Mouse (Mus musculus): Measurements from ENCODE around the gene Pax8.
A peak's percentile ranks its signal among the peaks of the same experiment; 100 is the strongest.

The Pax8 gene

GRCm38 (mm10) chr2:24416668-24417067 is 58.7 kb downstream of the Pax8 start:
- peak; percentile 13 for DNase-seq (ENCODE audit: inconsistent ontology term)

- DNase-seq (ENCODE audit: inconsistent ontology term) = no peak
These were observed 61.7 kb downstream of the Pax8 start for GRCm38 (mm10) chr2:24413677-24414076.

- no peak for DNase-seq (ENCODE audit: inconsistent ontology term)
These were observed 62.2 kb downstream of the Pax8 start for GRCm38 (mm10) chr2:24413172-24413571.

- peak; percentile 59 for DNase-seq (ENCODE audit: inconsistent ontology term)
These were observed 66.2 kb downstream of the Pax8 start for GRCm38 (mm10) chr2:24409166-24409565.

GRCm38 (mm10) chr2:24407701-24408485 is 67.5 kb downstream of the Pax8 start:
- peak; percentile 92 for DNase-seq (ENCODE audit: inconsistent ontology term)

GRCm38 (mm10) chr2:24405345-24406012 is 69.9 kb downstream of the Pax8 start:
- DNase-seq (ENCODE audit: inconsistent ontology term) = peak; percentile 65

- no peak for DNase-seq (ENCODE audit: inconsistent ontology term)
These were observed 74.7 kb downstream of the Pax8 start for GRCm38 (mm10) chr2:24400711-24401110.

GRCm38 (mm10) chr2:24397115-24397514 is 78.3 kb downstream of the Pax8 start:
- DNase-seq (ENCODE audit: inconsistent ontology term) = peak; percentile 18

- DNase-seq (ENCODE audit: inconsistent ontology term) = no peak
These were observed 82.1 kb downstream of the Pax8 start for GRCm38 (mm10) chr2:24393251-24393650.

- no peak for DNase-seq (ENCODE audit: inconsistent ontology term)
These were observed 87.8 kb downstream of the Pax8 start for GRCm38 (mm10) chr2:24387361-24388283.

GRCm38 (mm10) chr2:24386964-24387320 is 88.5 kb downstream of the Pax8 start:
- no peak for DNase-seq (ENCODE audit: inconsistent ontology term)

- no peak for DNase-seq (ENCODE audit: inconsistent ontology term)
These were observed 89.0 kb downstream of the Pax8 start for GRCm38 (mm10) chr2:24386158-24386963.

GRCm38 (mm10) chr2:24385111-24385961 is 90.1 kb downstream of the Pax8 start:
- DNase-seq (ENCODE audit: inconsistent ontology term) = no peak

GRCm38 (mm10) chr2:24384393-24384792 is 91.0 kb downstream of the Pax8 start:
- DNase-seq (ENCODE audit: inconsistent ontology term) = no peak

- DNase-seq (ENCODE audit: inconsistent ontology term) = no peak
These were observed 91.8 kb downstream of the Pax8 start for GRCm38 (mm10) chr2:24383636-24384035.

- no peak for DNase-seq (ENCODE audit: inconsistent ontology term)
These were observed 92.8 kb downstream of the Pax8 start for GRCm38 (mm10) chr2:24382456-24383230.

GRCm38 (mm10) chr2:24378747-24379450 is 96.5 kb downstream of the Pax8 start:
- no peak for DNase-seq (ENCODE audit: inconsistent ontology term)
